Mouse (Mus musculus): ENCODE results near the gene Scyl3. TPM values are rescaled to one million over a fixed set of nuclear protein-coding genes. Genes with fewer than 3 reads are reported as not detected.

The Scyl3 gene
- polyA plus RNA-seq, 1 experiment = 18.8 TPM

- Histone ChIP-seq H3K27ac (ENCODE audit: insufficient read depth, low read length) (no peak overlapping the region), H3K36me3 (ENCODE audit: control insufficient read depth, insufficient read depth, low read length, poor library complexity, severe bottlenecking) (no peaks in the 10 kb centered on the region), H3K9ac (ENCODE audit: low read depth, poor library complexity, severe bottlenecking) (no peak overlapping the region), H3K27me3 (ENCODE audit: control insufficient read depth, insufficient read depth, low read length, poor library complexity, severe bottlenecking) (no peaks in the 10 kb centered on the region), H3K9me3 (replicated peaks; ENCODE audit: control insufficient read depth, insufficient read depth, low read length, poor library complexity, severe bottlenecking) (no peaks in the 10 kb centered on the region), H3K4me3 (ENCODE audit: low read depth, low read length) (no peak overlapping the region), H3K4me1 (ENCODE audit: control insufficient read depth, insufficient read depth, low read length) (no peaks in the 10 kb centered on the region)
- TF ChIP-seq EP300 (IDR thresholded peaks at IDR 0.05; ENCODE audit: insufficient read depth, low read depth, low read length) (no peak), POLR2A (IDR thresholded peaks at IDR 0.05; ENCODE audit: insufficient read depth, low read length) (no peak), CTCF (IDR thresholded peaks at IDR 0.05; ENCODE audit: low read depth, low read length) (no peak)
These were observed 28.7 kb upstream of the Scyl3 start for GRCm38 (mm10) chr1:163900168-163900567.

GRCm38 (mm10) chr1:163903411-163903810 is 25.5 kb upstream of the Scyl3 start:
- Histone ChIP-seq H3K9me3 (replicated peaks; ENCODE audit: control insufficient read depth, insufficient read depth, low read length, poor library complexity, severe bottlenecking) (no peaks in the 10 kb centered on the region), H3K4me3 (ENCODE audit: low read depth, low read length) (no peak overlapping the region), H3K9ac (ENCODE audit: low read depth, poor library complexity, severe bottlenecking) (no peak overlapping the region), H3K36me3 (ENCODE audit: control insufficient read depth, insufficient read depth, low read length, poor library complexity, severe bottlenecking) (no peaks in the 10 kb centered on the region), H3K4me1 (ENCODE audit: control insufficient read depth, insufficient read depth, low read length) (no peaks in the 10 kb centered on the region), H3K27me3 (ENCODE audit: control insufficient read depth, insufficient read depth, low read length, poor library complexity, severe bottlenecking) (no peaks in the 10 kb centered on the region), H3K27ac (ENCODE audit: insufficient read depth, low read length) (no peak overlapping the region)
- TF ChIP-seq CTCF (IDR thresholded peaks at IDR 0.05; ENCODE audit: low read depth, low read length) = no peak
- no peak for TF ChIP-seq POLR2A (IDR thresholded peaks at IDR 0.05; ENCODE audit: insufficient read depth, low read length)
- TF ChIP-seq EP300 (IDR thresholded peaks at IDR 0.05; ENCODE audit: insufficient read depth, low read depth, low read length) = no peak

GRCm38 (mm10) chr1:163907007-163907811 is 21.7 kb upstream of the Scyl3 start:
- Histone ChIP-seq H3K27me3 (ENCODE audit: control insufficient read depth, insufficient read depth, low read length, poor library complexity, severe bottlenecking) (no peaks in the 10 kb centered on the region), H3K9me3 (replicated peaks; ENCODE audit: control insufficient read depth, insufficient read depth, low read length, poor library complexity, severe bottlenecking) (no peaks in the 10 kb centered on the region), H3K4me1 (ENCODE audit: control insufficient read depth, insufficient read depth, low read length) (no peaks in the 10 kb centered on the region), H3K4me3 (ENCODE audit: low read depth, low read length) (no peak overlapping the region), H3K9ac (ENCODE audit: low read depth, poor library complexity, severe bottlenecking) (no peak overlapping the region), H3K36me3 (ENCODE audit: control insufficient read depth, insufficient read depth, low read length, poor library complexity, severe bottlenecking) (no peaks in the 10 kb centered on the region), H3K27ac (ENCODE audit: insufficient read depth, low read length) (no peak overlapping the region)
- TF ChIP-seq CTCF (IDR thresholded peaks at IDR 0.05; ENCODE audit: low read depth, low read length) (no peak), EP300 (IDR thresholded peaks at IDR 0.05; ENCODE audit: insufficient read depth, low read depth, low read length) (no peak), POLR2A (IDR thresholded peaks at IDR 0.05; ENCODE audit: insufficient read depth, low read length) (no peak)

GRCm38 (mm10) chr1:163908389-163908788 is 20.5 kb upstream of the Scyl3 start:
- Histone ChIP-seq H3K9me3 (replicated peaks; ENCODE audit: control insufficient read depth, insufficient read depth, low read length, poor library complexity, severe bottlenecking) (no peaks in the 10 kb centered on the region), H3K4me3 (ENCODE audit: low read depth, low read length) (no peak overlapping the region), H3K9ac (ENCODE audit: low read depth, poor library complexity, severe bottlenecking) (no peak overlapping the region), H3K27ac (ENCODE audit: insufficient read depth, low read length) (no peak overlapping the region), H3K4me1 (ENCODE audit: control insufficient read depth, insufficient read depth, low read length) (no peaks in the 10 kb centered on the region), H3K36me3 (ENCODE audit: control insufficient read depth, insufficient read depth, low read length, poor library complexity, severe bottlenecking) (no peaks in the 10 kb centered on the region), H3K27me3 (ENCODE audit: control insufficient read depth, insufficient read depth, low read length, poor library complexity, severe bottlenecking) (no peaks in the 10 kb centered on the region)
- TF ChIP-seq EP300 (IDR thresholded peaks at IDR 0.05; ENCODE audit: insufficient read depth, low read depth, low read length) = no peak
- TF ChIP-seq POLR2A (IDR thresholded peaks at IDR 0.05; ENCODE audit: insufficient read depth, low read length) = no peak
- no peak for TF ChIP-seq CTCF (IDR thresholded peaks at IDR 0.05; ENCODE audit: low read depth, low read length)

- Histone ChIP-seq H3K27ac (ENCODE audit: insufficient read depth, low read length) (no peak overlapping the region), H3K9ac (ENCODE audit: low read depth, poor library complexity, severe bottlenecking) (no peak overlapping the region), H3K9me3 (replicated peaks; ENCODE audit: control insufficient read depth, insufficient read depth, low read length, poor library complexity, severe bottlenecking) (no peaks in the 10 kb centered on the region), H3K4me3 (ENCODE audit: low read depth, low read length) (no peak overlapping the region), H3K4me1 (ENCODE audit: control insufficient read depth, insufficient read depth, low read length) (no peaks in the 10 kb centered on the region), H3K27me3 (ENCODE audit: control insufficient read depth, insufficient read depth, low read length, poor library complexity, severe bottlenecking) (no peaks in the 10 kb centered on the region), H3K36me3 (ENCODE audit: control insufficient read depth, insufficient read depth, low read length, poor library complexity, severe bottlenecking) (no peaks in the 10 kb centered on the region)
- TF ChIP-seq EP300 (IDR thresholded peaks at IDR 0.05; ENCODE audit: insufficient read depth, low read depth, low read length) (no peak), CTCF (IDR thresholded peaks at IDR 0.05; ENCODE audit: low read depth, low read length) (no peak), POLR2A (IDR thresholded peaks at IDR 0.05; ENCODE audit: insufficient read depth, low read length) (no peak)
These were observed 18.6 kb upstream of the Scyl3 start for GRCm38 (mm10) chr1:163910343-163910742.

GRCm38 (mm10) chr1:163910785-163911184 is 18.1 kb upstream of the Scyl3 start:
- Histone ChIP-seq H3K27me3 (ENCODE audit: control insufficient read depth, insufficient read depth, low read length, poor library complexity, severe bottlenecking) (no peaks in the 10 kb centered on the region), H3K36me3 (ENCODE audit: control insufficient read depth, insufficient read depth, low read length, poor library complexity, severe bottlenecking) (no peaks in the 10 kb centered on the region), H3K4me3 (ENCODE audit: low read depth, low read length) (no peak overlapping the region), H3K27ac (ENCODE audit: insufficient read depth, low read length) (no peak overlapping the region), H3K9ac (ENCODE audit: low read depth, poor library complexity, severe bottlenecking) (no peak overlapping the region), H3K9me3 (replicated peaks; ENCODE audit: control insufficient read depth, insufficient read depth, low read length, poor library complexity, severe bottlenecking) (no peaks in the 10 kb centered on the region), H3K4me1 (ENCODE audit: control insufficient read depth, insufficient read depth, low read length) (no peaks in the 10 kb centered on the region)
- no peak for TF ChIP-seq POLR2A (IDR thresholded peaks at IDR 0.05; ENCODE audit: insufficient read depth, low read length)
- TF ChIP-seq EP300 (IDR thresholded peaks at IDR 0.05; ENCODE audit: insufficient read depth, low read depth, low read length) = no peak
- TF ChIP-seq CTCF (IDR thresholded peaks at IDR 0.05; ENCODE audit: low read depth, low read length) = no peak
